Mouse (Mus musculus) embryonic facial prominence, embryonic 10.5 days (tissue): Measurements from ENCODE around the gene Prdm8. TPM values are rescaled to one million over a fixed set of nuclear protein-coding genes. Genes with fewer than 3 reads are reported as not detected.

ENCODE experiments used
- DNase-seq: peaks from one replicate; pipeline ENCODE4 v3.0.0-alpha.2; 2017; ENCODE audit warnings: low spot score
- H3K27ac ChIP-seq: fragments of 300-500 bp; sonication (generic); replicated peaks from 2 replicates; pipeline ENCODE4 v1.5.1; 2016; ENCODE audit warnings: mild to moderate bottlenecking
- H3K27me3 ChIP-seq: fragments of 300-500 bp; sonication (generic); replicated peaks from 2 replicates; pipeline ENCODE4 v1.6.1; 2016; ENCODE audit warnings: low read depth, mild to moderate bottlenecking; ENCODE audit not compliant: poor library complexity, severe bottlenecking
- H3K36me3 ChIP-seq: fragments of 300-500 bp; sonication (generic); replicated peaks from 2 replicates; pipeline ENCODE4 v1.6.1; 2016; ENCODE audit warnings: mild to moderate bottlenecking, moderate library complexity
- H3K4me1 ChIP-seq: fragments of 300-500 bp; sonication (generic); 2 replicates; pipeline ENCODE4 v1.6.1; 2016
- H3K4me3 ChIP-seq: fragments of 300-500 bp; sonication (generic); 2 replicates; pipeline ENCODE4 v1.5.1; 2016; ENCODE audit warnings: mild to moderate bottlenecking, moderate library complexity
- H3K9me3 ChIP-seq: fragments of 300-500 bp; sonication (generic); 2 replicates; pipeline ENCODE4 v1.6.1; 2016; ENCODE audit warnings: mild to moderate bottlenecking
- WGBS: fragments of 180-500 bp; shearing (Covaris S2); methylation state at CpG from one replicate; pipeline ENCODE4 v1.1.7; 2016; 5-methylcytosine and 5-hydroxymethylcytosine counted together
- polyA plus RNA-seq: library from polyadenylated mRNA; unstranded; fragments of >200 nt; fragmentation: Nextera tagmentation; extraction: Ambion mirVana; gene quantifications from 2 replicates; pipeline ENCODE4 v1.2.1, GENCODE M21; 2016

The Prdm8 gene
- polyA plus RNA-seq = 0.05 and 0.19 TPM in 2 replicates

- WGBS = under 1% methylated on average over 51 of the region's 51 CpGs
- H3K27ac ChIP-seq = peak within 1 kb of the TSS; percentile 71
- H3K36me3 ChIP-seq = no peaks in the 10 kb centered on the region
- H3K4me3 ChIP-seq = peak within 1 kb of the TSS; percentile 65
- DNase-seq = peak; percentile 93
- peaks cover 83% of the 10 kb centered on the region for H3K27me3 ChIP-seq
- peaks cover 52% of the 10 kb centered on the region for H3K4me1 ChIP-seq
- no peaks in the 10 kb centered on the region for H3K9me3 ChIP-seq
Observed at GRCm38 (mm10) chr5:98167180-98167824, at the start of gene Prdm8. Prdm8 (plus strand) TSS chr5:98167198.

GRCm38 (mm10) chr5:98127074-98127473 is 39.9 kb upstream of the Prdm8 start:
- Histone ChIP-seq H3K27me3 (no peaks in the 10 kb centered on the region), H3K27ac (no peak overlapping the region), H3K4me3 (no peak overlapping the region), H3K9me3 (no peaks in the 10 kb centered on the region), H3K36me3 (no peaks in the 10 kb centered on the region), H3K4me1 (no peaks in the 10 kb centered on the region)
- DNase-seq = no peak
- WGBS = 87% methylated on average over 3 of the region's 3 CpGs

GRCm38 (mm10) chr5:98138545-98139296 is 28.3 kb upstream of the Prdm8 start:
- Histone ChIP-seq H3K36me3 (no peaks in the 10 kb centered on the region), H3K27me3 (no peaks in the 10 kb centered on the region; the same call in 1 of the 2 replicates), H3K27ac (no peak overlapping the region), H3K4me3 (no peak overlapping the region), H3K4me1 (no peaks in the 10 kb centered on the region), H3K9me3 (no peaks in the 10 kb centered on the region)
- WGBS = 84% methylated on average over 14 of the region's 14 CpGs
- no peak for DNase-seq

GRCm38 (mm10) chr5:98139297-98139660 is 27.7 kb upstream of the Prdm8 start:
- Histone ChIP-seq H3K4me3 (no peak overlapping the region), H3K4me1 (no peaks in the 10 kb centered on the region), H3K36me3 (no peaks in the 10 kb centered on the region), H3K9me3 (no peaks in the 10 kb centered on the region), H3K27ac (no peak overlapping the region), H3K27me3 (no peaks in the 10 kb centered on the region; the same call in 1 of the 2 replicates)
- WGBS = 80% methylated on average over 3 of the region's 3 CpGs
- DNase-seq = no peak

- Histone ChIP-seq H3K36me3 (no peaks in the 10 kb centered on the region), H3K27me3 (no peaks in the 10 kb centered on the region), H3K4me1 (no peaks in the 10 kb centered on the region), H3K4me3 (no peak overlapping the region), H3K9me3 (no peaks in the 10 kb centered on the region), H3K27ac (no peak overlapping the region)
- 73% methylated on average over 3 of the region's 3 CpGs for WGBS
- DNase-seq = no peak
Observed at GRCm38 (mm10) chr5:98146895-98147294, 20.1 kb upstream of the Prdm8 start.

- Histone ChIP-seq H3K27ac (no peak overlapping the region), H3K4me3 (peak overlapping the region; percentile 65; the same call in 1 of the 2 replicates), H3K4me1 (peaks cover 47% of the 10 kb centered on the region), H3K9me3 (no peaks in the 10 kb centered on the region), H3K27me3 (peaks cover 71% of the 10 kb centered on the region), H3K36me3 (no peaks in the 10 kb centered on the region)
- WGBS = 1% methylated on average over 15 of the region's 15 CpGs
- peak; percentile 36 for DNase-seq
Observed at GRCm38 (mm10) chr5:98166116-98166515, 882 bp upstream of the Prdm8 start.

GRCm38 (mm10) chr5:98168356-98169285 is 1.6 kb downstream of the Prdm8 start:
- Histone ChIP-seq H3K4me3 (peak overlapping the region; percentile 65), H3K27me3 (peaks cover 96% of the 10 kb centered on the region), H3K27ac (no peak overlapping the region; the same call in 1 of the 2 replicates), H3K9me3 (no peaks in the 10 kb centered on the region), H3K4me1 (peaks cover 60% of the 10 kb centered on the region), H3K36me3 (no peaks in the 10 kb centered on the region)
- WGBS = under 1% methylated on average over 37 of the region's 37 CpGs
- peak; percentile 44 for DNase-seq

- H3K4me3 ChIP-seq = peak overlapping the region; percentile 65; the same call in 1 of the 2 replicates
- DNase-seq = peak; percentile 55
- no peak overlapping the region for H3K27ac ChIP-seq
- H3K9me3 ChIP-seq = no peaks in the 10 kb centered on the region
- H3K27me3 ChIP-seq = peaks cover 100% of the 10 kb centered on the region
- H3K36me3 ChIP-seq = no peaks in the 10 kb centered on the region
- under 1% methylated on average over 30 of the region's 30 CpGs for WGBS
- H3K4me1 ChIP-seq = peaks cover 60% of the 10 kb centered on the region
Observed at GRCm38 (mm10) chr5:98169376-98170351, 2.7 kb downstream of the Prdm8 start.

GRCm38 (mm10) chr5:98171651-98172230 is 4.7 kb downstream of the Prdm8 start:
- Histone ChIP-seq H3K27ac (no peak overlapping the region), H3K4me1 (peaks cover 49% of the 10 kb centered on the region), H3K9me3 (no peaks in the 10 kb centered on the region), H3K4me3 (no peak overlapping the region), H3K36me3 (no peaks in the 10 kb centered on the region), H3K27me3 (peaks cover 100% of the 10 kb centered on the region)
- 3% methylated on average over 9 of the region's 9 CpGs for WGBS
- DNase-seq = no peak

- no peaks in the 10 kb centered on the region for H3K36me3 ChIP-seq
- peaks cover 100% of the 10 kb centered on the region for H3K27me3 ChIP-seq
- DNase-seq = no peak
- H3K4me1 ChIP-seq = peaks cover 40% of the 10 kb centered on the region
- H3K4me3 ChIP-seq = no peak overlapping the region
- 2% methylated on average over 15 of the region's 15 CpGs for WGBS
- H3K9me3 ChIP-seq = no peaks in the 10 kb centered on the region
- H3K27ac ChIP-seq = no peak overlapping the region
Observed at GRCm38 (mm10) chr5:98172502-98173181, 5.6 kb downstream of the Prdm8 start.

- H3K9me3 ChIP-seq = no peaks in the 10 kb centered on the region
- H3K27ac ChIP-seq = no peak overlapping the region
- peaks cover 100% of the 10 kb centered on the region for H3K27me3 ChIP-seq
- no peaks in the 10 kb centered on the region for H3K36me3 ChIP-seq
- no peak for DNase-seq
- H3K4me1 ChIP-seq = peaks cover 30% of the 10 kb centered on the region
- no peak overlapping the region for H3K4me3 ChIP-seq
Observed at GRCm38 (mm10) chr5:98173694-98174093, 6.7 kb downstream of the Prdm8 start.
